Mouse (Mus musculus): ENCODE results near the gene Golt1a. TPM values are rescaled to one million over a fixed set of nuclear protein-coding genes. Genes with fewer than 3 reads are reported as not detected.
A peak's percentile ranks its signal among the peaks of the same experiment; 100 is the strongest.
"Not testable (repeated sequence)": the region's sequence is repeated elsewhere in the genome, so short reads cannot be mapped to it uniquely, and the experiment has no call there.

Gene Golt1a
- total RNA-seq, 2 experiments from 2014 or later = not detected

DNA sequence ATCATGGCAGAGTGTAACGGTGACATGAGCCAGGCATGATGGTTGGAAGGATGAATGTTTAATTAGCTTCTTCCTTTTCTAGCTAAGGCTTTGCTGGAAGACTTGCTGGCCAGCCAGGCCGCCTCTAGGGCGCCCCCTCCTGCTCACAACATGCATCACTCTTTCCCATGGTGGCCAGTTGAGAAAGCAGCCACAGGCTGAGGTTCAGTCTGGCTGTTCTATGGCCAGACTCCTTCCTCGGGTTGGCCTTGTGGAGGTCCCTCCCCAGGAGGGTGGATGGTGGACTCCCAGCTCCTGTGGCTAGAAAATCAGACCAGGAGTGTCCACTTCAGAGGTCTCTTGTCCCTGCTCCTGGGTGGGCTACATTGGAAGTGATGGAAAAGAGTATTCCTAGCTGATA lies 2.8 kb upstream of the Golt1a start:
- DNase-seq = peak; percentile 71

GRCm38 (mm10) chr1:133307318-133307717 lies 2.3 kb upstream of the Golt1a start:
- no peak for DNase-seq

DNA sequence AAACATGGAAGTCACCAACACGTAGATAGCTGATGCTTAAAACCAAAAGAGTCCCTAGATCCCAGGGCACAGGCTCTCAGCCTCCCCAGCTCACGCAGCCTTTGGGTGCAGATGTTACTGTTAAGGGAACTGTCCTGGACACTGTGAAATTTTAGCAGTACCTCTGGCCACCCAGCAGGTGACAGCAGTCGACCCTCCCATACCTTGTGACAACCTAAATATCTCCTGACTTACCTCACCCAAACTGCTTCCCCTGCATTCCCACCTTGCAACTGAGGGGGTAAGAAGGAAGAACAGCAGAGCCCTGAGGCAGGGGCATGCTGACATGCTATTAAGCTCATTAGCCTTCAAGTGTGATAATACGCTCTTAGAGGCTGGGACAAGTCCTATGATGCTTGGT lies 1.6 kb downstream of the Golt1a start:
- no peak for DNase-seq

- no peak for DNase-seq
Measured at GRCm38 (mm10) chr1:133311946-133312345, 2.3 kb downstream of the Golt1a start.

DNA sequence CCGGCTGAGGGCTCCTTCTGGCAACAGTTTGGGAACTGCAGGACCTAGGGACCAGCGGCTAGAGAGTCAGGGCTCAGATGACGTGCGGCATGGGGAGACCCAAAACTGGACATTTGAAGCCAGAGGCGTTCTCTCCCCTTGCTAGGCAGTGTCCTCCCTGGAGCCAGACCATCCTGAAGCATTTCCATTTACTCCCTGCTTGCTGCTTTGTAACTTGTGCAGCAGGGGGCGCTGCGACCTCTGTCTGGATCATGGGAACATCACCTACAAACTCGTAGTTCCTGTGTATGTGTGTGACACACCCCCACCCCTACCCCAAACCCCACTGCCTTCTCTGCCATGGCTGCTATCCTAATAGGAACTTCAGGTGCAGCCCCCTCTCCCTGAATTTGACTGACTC lies 4.8 kb downstream of the Golt1a start:
- DNase-seq = no peak

GRCm38 (mm10) chr1:133315775-133316174 lies 6.2 kb downstream of the Golt1a start:
- no peak for DNase-seq

- no peak for DNase-seq
Measured at GRCm38 (mm10) chr1:133316577-133316976, 7.0 kb downstream of the Golt1a start.

- no peak for DNase-seq
Measured at GRCm38 (mm10) chr1:133317149-133317548, 7.5 kb downstream of the Golt1a start.

DNA sequence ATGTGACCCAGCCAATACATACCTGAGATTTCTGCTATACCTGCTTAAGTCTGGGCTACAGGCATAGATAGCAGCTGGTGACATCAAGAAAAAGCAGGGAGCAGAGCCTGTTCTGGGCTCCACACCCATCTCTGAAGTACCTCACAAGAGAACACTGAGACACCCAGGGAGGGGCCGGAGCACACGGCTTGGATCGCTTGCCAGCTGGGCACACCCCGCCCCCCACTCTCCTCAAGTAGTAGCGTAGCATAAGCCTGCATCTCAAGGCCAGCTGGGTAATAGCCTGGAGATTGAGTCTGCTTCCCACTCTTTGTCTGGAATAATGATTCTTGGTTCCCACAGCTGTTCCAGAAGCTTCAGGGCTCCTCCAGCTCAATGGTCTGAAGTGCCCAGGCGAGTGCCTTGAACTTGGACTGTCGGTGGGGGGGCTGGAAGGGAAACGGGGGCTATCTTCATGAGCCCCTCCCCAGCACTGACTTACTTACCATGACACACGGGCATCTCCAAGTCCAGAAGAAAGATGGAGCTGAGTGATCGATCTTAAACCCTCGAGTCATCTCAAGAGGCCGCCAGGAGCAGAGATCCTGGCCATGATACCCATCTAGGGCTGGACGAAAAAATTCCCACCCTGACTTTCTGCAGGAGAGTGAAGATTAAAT lies 11.8 kb downstream of the Golt1a start, which contains the start of gene Kiss1:
Gene Kiss1 (plus strand): TSS at position 609 of the 659 bp plus-strand sequence.
- no peak for DNase-seq

DNA sequence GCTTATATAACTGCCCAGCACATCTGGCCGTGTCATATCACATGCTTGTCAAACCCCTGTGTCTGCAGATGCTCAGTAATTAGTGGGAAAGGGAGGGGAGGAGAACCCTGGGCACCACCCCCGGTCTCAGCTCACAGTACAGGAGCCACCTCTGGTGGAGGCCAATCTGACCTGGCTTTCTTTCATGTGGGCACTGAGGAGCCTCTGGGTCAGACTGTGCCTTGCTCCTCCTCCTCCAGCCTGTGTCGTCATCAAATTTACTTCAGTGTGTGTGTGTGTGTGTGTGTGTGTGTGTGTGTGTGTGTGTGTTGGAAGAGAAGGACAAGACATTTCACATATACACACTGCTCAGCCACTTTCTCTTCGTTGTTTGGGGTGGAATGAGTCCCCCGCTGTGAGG lies 13.7 kb downstream of the Golt1a start:
- DNase-seq = no peak

GRCm38 (mm10) chr1:133325951-133326350 lies 16.4 kb downstream of the Golt1a start:
- DNase-seq = no peak

- no peak for DNase-seq
Measured at GRCm38 (mm10) chr1:133327094-133327493, 17.5 kb downstream of the Golt1a start.

DNA sequence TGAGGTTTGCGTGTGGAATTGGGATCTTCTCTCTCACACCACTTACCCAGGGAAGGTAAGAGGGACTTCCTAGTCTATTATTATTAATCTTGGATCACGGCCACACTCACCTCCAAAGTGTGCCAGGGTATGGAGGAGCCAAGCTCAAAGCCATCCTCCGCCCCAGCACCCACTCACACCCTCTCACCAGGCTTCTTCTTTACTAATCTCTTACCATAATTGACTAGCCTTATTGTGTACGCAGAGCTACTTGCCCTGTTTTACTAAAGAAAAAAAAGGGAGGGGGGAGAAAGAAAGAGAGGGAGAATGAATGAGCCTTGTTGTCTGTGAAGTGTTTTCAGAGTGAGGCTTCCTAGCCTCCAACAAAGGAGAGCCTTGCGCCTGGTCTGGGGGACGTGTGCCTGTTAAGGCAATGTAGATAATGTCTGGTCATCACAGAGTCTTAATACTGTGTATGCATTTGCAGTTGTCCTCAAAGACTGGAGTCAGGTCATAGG lies 18.7 kb downstream of the Golt1a start:
- DNase-seq = no peak

- no peak for DNase-seq
Measured at GRCm38 (mm10) chr1:133328896-133329637, 19.5 kb downstream of the Golt1a start.

DNA sequence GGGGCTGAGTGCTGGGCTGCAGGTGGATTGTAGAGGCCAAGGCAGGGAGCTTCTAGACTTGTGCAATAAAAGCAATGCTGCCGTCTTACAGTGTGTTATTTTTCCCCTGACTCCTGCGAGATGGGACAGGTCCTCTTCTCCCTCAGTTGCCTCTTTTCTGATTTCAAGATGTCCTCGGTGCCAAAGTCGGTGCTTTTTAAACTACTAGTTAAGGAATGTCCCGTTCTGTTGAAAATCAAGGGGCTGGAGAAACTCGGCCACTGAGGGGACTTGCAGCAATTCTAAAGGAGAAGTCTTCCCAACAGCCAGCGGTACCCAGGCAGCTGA lies 20.0 kb downstream of the Golt1a start:
- DNase-seq = no peak

GRCm38 (mm10) chr1:133331142-133331541 lies 21.5 kb downstream of the Golt1a start:
- DNase-seq = no peak

DNA sequence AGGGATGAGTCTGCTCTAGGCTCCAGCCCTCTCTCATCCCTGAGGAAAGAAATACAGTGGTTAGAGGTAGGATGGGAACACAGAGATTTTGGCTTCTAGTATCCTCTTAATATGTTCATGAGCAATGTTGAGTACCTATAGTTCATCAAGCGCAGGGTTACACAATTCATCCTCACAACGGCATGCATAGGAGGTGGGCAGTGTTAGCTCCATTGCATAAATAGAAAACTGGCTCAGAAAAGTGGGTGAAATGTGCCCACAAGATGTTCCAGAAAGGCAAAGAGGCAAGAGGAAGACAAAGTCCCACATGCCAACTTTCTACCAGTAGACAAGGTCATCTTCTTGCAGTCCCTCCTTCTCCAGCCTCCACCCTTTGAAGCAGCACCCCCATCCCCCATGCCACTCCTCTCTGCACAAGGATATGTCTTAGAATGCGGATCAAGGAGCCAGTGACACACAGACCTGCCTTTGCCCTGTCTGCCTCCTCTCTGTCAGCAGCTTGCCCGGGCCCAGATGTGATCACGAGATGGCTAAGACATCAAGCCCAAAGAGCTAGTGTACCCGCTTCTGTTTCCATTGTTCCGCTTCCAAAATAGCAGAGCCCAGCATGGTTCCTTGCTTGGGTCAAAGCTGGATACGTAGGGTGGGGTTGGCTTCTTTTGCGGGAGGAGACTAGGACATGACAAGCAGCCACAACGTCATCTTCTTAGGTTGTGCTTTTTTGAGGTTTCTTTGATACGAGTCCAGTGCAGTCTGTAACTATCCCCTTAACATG lies 23.2 kb downstream of the Golt1a start:
- DNase-seq = no peak

DNA sequence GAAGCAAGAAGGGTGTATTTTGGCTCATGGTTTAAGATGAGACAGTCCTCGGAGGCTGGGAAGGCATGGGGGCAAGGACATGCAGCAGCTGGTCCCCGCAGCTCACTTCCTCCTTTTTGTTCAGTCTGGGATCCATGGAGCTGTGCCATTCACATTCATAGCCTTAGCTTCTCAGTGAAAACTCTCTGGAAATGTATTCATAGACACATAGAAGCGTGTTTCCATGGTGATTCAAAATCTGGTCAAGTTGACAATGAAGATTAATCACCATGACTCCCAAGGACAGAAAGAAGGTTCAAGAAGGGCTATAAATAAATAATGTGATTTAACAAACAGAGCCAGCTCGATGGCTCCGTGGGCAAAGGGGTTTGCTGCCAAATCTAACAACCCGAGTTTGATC lies 24.3 kb downstream of the Golt1a start:
- no peak for DNase-seq

- not testable (repeated sequence) for DNase-seq
Measured at GRCm38 (mm10) chr1:133340403-133340802, 30.8 kb downstream of the Golt1a start.

DNA sequence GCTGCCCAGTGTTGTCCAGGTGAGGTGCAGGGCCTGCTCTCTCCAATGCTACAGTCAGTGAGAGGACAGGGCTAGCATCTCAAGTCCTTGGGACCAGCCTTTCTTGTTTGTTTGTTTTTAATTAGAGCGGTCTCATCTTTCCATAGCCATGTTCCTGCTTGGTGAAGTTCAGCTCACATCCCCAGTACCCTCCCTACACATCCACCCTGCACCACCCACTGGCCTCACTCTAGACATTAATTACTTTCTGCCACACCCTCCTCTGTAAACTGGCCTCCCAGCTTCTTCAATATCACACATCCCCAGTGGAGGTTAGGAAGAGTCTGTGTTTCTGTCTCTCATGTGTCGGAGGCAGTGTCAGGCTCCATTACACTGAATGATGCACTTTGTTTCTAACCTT lies 34.8 kb downstream of the Golt1a start:
- no peak for DNase-seq

DNA sequence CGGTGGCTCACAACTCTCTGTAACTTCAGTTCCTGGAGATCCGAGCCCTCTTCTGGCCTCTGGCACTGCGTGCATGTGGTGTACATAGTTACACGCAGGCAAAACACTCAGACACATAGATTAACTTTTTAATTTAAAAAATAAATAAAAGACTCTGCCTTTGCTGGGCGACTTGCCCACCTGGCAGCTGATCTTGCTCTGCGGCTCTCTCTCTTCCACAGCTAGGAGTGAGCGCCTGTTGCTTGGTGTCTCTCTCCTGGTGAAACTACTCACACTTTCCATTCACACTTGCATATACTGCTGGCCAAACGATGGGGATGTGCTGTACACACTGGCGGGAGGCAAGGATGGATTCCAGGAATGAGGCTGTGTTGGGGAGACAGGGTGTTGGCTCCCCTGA lies 36.9 kb downstream of the Golt1a start:
- DNase-seq = no peak

DNA sequence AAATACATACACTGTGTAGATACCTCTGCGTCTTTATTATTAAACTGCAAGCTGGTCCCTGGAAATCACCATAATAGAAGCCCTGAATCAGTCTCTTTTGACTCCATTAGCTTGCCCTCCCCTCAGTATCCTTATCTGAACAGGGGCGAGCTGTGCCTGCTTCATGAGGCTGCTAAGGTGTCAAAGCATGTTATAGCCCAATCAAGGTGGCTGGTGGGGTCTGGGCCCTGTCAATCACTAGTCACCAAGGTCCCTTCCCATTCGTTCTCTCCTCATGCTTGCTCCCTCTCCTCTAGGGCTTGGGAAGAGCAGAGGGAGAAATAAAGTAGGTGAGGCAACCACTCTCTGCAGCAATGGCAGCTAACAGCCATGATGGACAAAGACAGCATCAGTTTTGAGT lies 37.6 kb downstream of the Golt1a start:
- no peak for DNase-seq
